Mouse (Mus musculus): ENCODE results near the gene Cracr2b. TPM values are rescaled to one million over a fixed set of nuclear protein-coding genes. Genes with fewer than 3 reads are reported as not detected.

Cracr2b gene
- polyA plus RNA-seq, 1 experiment: 5.1 TPM

DNA sequence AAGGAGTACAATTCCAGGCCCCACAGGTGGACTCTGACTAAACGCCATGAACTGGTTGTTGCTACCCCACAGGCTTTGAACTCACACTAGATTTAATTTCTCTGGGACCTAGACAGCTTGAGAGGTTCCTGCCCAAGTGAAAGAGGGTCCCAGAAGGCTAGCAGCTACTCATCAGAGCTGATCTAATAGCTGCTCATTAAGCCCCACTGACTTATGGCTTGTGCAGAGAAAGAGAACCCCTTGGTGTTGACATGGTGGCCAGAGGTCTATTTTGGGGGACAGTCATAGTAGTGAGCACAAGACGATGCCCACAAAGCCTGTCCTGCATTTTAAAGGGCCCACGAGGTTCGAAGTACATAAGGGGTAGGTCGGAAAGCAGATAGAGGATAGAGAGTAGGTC is 13.3 kb downstream of the Cracr2b start:
- no peak for DNase-seq (ENCODE audit: low read depth)
- TF ChIP-seq CTCF (IDR thresholded peaks at IDR 0.05; ENCODE audit: borderline replicate concordance, extremely low read depth, insufficient read depth, insufficient read length) (no peak), POLR2A (IDR thresholded peaks at IDR 0.05; ENCODE audit: borderline replicate concordance, extremely low read depth, insufficient read depth, insufficient read length, poor library complexity, severe bottlenecking) (no peak)

DNA sequence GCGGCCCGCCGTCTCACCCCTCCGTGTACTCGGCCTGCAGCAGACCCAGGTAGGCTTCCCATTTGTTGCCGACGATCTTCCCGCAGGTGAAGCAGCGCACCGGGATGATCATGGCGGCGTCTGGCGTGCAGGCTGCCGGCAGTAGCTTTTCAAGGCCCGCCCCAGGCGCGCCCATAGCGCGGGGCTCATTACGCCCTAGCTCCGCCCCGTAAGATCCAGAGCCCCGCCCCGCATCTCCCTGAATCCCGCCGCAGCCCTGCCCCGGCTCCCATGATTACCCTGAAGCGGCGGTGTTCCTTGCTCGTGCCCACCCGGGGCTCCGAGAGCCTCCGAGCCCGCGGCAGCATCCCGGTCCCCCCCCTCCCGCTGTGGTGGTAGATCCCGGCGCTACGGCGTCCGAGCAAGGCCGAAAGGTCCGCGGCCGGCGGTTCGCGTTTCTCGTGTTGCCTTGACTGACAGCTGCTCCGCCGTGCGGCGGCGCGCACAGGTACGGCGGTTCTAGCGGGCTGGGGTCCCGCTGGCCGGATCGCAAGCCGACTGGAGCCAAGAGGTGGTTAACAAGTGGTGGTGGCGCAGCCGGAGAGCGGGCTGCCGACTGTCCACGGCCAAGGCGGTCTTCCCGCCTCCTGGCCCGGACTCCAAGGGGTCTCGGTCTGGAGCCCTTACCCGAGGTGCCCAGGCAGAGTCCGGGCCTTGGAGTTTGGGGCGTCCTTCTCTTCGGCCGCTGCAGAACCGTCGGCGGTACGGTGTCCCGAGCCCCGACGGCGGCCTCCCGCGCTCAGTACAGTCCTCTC is 14.3 kb downstream of the Cracr2b start, which contains the start of the genes Polr2l and Tspan4:
Gene Polr2l (minus strand): TSS at position 122 of the 794 bp plus-strand sequence.
Gene Tspan4 (plus strand): TSS at position 230 of the 794 bp plus-strand sequence.
- TF ChIP-seq CTCF (IDR thresholded peaks at IDR 0.05; ENCODE audit: borderline replicate concordance, extremely low read depth, insufficient read depth, insufficient read length) (no peak), POLR2A (IDR thresholded peaks at IDR 0.05; ENCODE audit: borderline replicate concordance, extremely low read depth, insufficient read depth, insufficient read length, poor library complexity, severe bottlenecking) (no peak)
- peak; percentile 94 for DNase-seq (ENCODE audit: low read depth)

DNA sequence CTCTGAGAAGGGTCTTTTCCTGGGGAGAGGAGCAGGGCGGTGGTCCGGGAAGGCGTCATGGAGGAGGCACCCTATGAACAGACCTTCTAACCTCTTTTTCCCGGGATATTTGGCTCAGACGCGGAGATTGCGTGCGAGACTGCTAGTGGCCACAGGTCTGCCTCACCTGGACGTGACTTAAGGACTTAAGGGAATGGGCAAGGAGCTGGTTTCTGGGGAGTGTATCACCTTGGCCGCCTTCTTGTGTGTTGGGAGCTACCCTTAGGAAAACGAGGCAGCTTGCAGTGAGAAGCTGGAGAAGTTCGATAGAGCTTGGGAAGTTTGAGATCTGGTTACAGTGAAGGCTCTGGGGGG is 14.9 kb downstream of the Cracr2b start:
- no peak for DNase-seq (ENCODE audit: low read depth)
- no peak for TF ChIP-seq POLR2A (IDR thresholded peaks at IDR 0.05; ENCODE audit: borderline replicate concordance, extremely low read depth, insufficient read depth, insufficient read length, poor library complexity, severe bottlenecking)

DNA sequence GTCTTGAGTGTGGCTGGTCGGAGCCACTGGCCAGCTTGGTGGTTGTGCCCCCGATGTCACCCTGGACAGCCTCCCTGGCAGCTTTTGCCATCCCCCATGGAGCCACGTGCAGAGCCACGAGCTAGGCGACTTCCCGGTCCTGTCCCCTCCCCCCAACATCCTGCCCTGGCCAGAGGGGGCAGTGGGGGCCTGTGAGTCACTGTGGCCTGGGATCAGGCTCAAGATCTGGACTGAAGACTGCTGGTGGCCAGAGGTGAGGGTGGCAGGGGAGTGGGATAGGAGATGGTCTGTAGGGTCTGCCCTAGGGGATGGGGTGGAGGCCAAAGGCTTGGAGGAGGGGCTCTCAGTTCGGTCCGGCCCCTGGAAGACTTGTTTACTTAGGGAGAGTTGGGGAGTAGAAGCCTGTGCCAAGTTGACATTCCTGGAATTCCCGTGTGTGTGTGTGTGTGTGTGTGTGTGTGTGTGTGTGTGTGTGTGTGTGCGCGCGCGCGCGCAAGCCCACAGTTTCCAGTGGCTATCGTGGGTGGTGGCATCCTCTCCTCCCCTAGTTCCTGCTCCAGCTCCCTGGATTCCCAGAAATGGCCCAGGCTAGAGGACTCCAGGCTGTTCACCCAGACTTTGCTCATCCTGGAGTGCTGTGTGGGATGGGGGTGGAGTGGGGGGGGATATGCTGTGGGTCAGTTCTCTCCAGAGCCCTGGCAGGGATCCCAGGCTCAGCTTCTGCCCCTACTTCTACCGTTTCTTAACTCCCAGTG is 15.5 kb downstream of the Cracr2b start:
- TF ChIP-seq POLR2A (IDR thresholded peaks at IDR 0.05; ENCODE audit: borderline replicate concordance, extremely low read depth, insufficient read depth, insufficient read length, poor library complexity, severe bottlenecking) (no peak), CTCF (IDR thresholded peaks at IDR 0.05; ENCODE audit: borderline replicate concordance, extremely low read depth, insufficient read depth, insufficient read length) (no peak)
- DNase-seq (ENCODE audit: low read depth): peak; percentile 63

DNA sequence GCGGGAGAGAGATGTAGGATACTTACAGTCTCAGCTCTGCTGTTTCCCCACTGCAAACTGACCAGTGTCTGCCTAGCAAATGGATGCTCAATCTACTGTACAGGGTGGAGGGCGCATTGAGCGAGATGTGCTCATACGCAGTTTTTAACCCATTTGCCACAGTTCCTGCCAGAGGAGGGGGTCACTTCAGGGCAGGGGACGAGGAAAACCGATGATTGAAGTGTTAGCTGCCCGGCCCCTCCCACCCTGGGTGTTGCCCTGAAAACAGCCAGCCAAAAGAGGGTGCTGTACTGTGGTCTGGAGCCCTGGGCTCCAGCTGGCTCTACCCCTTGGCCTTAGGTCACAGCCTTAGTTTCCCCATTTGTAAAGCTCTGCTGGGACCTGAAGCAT is 16.1 kb downstream of the Cracr2b start:
- TF ChIP-seq CTCF (IDR thresholded peaks at IDR 0.05; ENCODE audit: borderline replicate concordance, extremely low read depth, insufficient read depth, insufficient read length): no peak
- TF ChIP-seq POLR2A (IDR thresholded peaks at IDR 0.05; ENCODE audit: borderline replicate concordance, extremely low read depth, insufficient read depth, insufficient read length, poor library complexity, severe bottlenecking): no peak
- DNase-seq (ENCODE audit: low read depth): no peak

DNA sequence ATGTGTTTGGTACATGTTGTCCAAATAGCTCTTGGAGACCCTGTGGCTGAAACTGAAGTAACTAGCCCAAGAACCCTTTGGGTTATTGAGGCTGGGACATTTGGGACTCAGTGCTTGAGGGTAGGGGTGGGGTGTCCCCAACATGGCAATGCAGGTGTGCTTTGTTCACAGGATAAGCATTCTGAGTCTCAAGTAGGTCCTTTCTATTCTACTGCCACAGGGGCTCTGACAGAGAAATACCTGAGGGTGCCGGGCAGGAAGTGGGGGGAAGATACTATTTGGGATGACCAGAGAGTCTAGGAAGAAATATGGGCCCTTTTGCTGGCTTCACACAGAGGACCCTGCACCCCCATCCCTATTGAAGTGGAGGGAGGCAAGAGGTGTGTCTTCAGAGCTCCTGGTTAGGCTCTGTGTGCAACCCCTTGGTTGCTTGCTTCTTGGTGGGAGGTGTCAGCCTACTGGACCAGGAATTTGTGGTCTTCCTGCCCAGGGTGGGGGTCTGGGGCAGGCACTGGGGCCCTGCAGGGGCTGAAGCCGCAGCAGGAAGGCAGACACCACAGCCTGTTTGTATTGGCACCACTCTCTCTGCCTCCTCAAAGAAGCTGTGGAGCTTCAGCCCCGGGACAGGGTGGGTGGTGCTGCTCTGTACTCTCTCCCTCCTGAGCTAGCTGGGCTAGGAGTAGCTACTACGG is 16.8 kb downstream of the Cracr2b start:
- no peak for TF ChIP-seq CTCF (IDR thresholded peaks at IDR 0.05; ENCODE audit: borderline replicate concordance, extremely low read depth, insufficient read depth, insufficient read length)
- TF ChIP-seq POLR2A (IDR thresholded peaks at IDR 0.05; ENCODE audit: borderline replicate concordance, extremely low read depth, insufficient read depth, insufficient read length, poor library complexity, severe bottlenecking): no peak
- no peak for DNase-seq (ENCODE audit: low read depth)

DNA sequence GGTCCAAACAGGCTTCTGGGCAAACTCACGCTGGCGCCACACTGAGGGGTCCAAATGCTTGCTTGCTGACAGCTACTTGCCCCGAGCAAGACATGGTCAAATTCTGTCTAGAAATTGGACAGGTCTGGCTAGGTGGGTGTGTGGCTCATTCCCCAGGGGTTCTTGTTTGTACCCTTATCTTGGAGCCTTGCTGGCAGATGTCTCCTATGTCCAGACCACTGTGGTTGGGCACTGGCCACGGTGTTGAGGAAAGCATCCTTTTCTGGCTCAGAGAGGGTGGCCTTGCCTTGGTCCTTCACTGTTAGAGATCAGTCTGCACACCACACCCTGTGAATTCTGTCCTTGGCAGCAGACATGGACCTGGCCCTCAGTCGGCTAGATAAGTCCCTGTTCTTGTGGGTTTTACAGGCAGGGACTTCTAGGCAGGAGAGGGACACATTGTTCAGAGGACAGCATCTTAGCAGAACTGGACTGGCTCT is 17.4 kb downstream of the Cracr2b start:
- no peak for TF ChIP-seq CTCF (IDR thresholded peaks at IDR 0.05; ENCODE audit: borderline replicate concordance, extremely low read depth, insufficient read depth, insufficient read length)
- no peak for TF ChIP-seq POLR2A (IDR thresholded peaks at IDR 0.05; ENCODE audit: borderline replicate concordance, extremely low read depth, insufficient read depth, insufficient read length, poor library complexity, severe bottlenecking)

DNA sequence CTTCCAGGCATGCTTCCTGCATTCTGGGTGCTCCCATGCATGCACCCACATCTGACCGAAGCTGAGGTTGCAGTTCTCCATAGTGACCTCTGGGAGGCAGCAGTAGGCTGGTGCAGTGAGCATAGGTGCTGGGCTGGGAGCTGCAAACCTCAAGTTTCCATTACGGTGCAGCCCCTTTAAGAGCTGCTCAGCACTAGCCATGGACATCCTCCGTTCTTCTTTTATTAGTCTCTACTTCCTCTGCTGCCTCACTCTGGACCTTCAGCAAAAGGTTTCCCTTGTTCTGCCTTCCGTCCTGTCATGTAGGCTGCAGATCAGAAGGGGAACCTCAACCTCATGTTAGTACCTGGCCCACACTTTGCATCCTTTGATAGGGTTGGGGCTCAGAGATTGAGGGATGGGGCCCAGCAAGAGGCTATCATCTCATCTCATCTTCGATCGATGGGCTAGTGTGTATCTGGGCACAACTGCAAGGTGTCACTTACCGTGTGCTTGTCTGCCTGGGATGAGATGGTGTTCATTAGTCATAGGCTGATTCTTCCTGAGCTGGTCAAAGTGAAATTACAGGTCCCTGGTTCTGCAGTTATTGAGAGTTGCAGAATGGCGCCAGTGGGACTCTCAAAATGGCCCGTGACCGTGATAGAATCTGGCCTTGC is 20.1 kb downstream of the Cracr2b start:
- TF ChIP-seq POLR2A (IDR thresholded peaks at IDR 0.05; ENCODE audit: borderline replicate concordance, extremely low read depth, insufficient read depth, insufficient read length, poor library complexity, severe bottlenecking): no peak
- TF ChIP-seq CTCF (IDR thresholded peaks at IDR 0.05; ENCODE audit: borderline replicate concordance, extremely low read depth, insufficient read depth, insufficient read length): peak; percentile 94
- peak; percentile 85 for DNase-seq (ENCODE audit: low read depth)

More for the DNA sequence above, 17.4 kb downstream of the Cracr2b start:
- DNase-seq (ENCODE audit: low read depth): no peak

DNA sequence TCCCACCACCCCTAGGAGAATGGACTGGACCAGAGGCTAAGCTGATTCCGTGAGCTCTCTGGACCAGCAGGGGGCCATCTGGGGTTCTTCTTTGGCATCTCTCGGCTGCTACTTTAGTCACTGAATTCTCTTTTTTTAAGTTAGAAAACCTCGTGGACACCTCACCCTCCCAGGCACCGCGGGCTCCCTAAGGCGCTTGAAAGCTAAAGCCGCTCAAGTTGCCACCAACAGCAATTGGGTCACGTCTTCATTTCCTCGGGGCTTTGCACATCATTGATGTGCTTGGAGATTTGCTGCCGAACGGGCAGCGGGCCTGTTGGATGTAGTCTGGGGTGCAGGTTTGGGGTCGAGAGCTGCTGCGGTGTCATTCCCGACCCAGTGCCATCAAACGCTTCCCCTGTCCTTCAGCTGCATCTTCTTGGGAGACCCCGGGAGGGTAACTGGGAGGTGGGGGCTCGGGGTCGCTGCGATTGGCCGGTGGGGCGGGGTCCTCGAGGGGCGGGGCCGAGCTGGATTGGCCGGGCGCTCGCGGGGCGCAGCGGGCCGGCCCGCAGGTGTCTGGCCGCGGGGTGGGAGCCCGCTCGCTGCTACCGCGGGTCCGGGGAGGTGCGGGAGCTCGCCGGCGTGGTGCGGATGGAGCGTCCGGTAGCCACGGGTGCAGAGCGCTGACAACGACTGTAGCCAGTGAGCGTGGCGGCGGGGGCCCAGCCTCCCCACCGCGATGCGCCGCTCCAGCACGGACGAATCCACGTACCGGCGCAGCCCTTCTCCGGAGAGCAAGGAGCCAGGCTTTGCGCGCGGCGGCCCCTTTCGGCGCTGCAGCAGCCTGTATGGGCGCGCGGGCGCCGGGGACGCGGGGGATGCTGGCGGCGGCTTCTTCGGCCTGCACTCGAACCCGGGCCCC is 20.9 kb downstream of the Cracr2b start:
- peak; percentile 71 for DNase-seq (ENCODE audit: low read depth)
- TF ChIP-seq POLR2A (IDR thresholded peaks at IDR 0.05; ENCODE audit: borderline replicate concordance, extremely low read depth, insufficient read depth, insufficient read length, poor library complexity, severe bottlenecking): no peak
- peak; percentile 41 for TF ChIP-seq CTCF (IDR thresholded peaks at IDR 0.05; ENCODE audit: borderline replicate concordance, extremely low read depth, insufficient read depth, insufficient read length)

DNA sequence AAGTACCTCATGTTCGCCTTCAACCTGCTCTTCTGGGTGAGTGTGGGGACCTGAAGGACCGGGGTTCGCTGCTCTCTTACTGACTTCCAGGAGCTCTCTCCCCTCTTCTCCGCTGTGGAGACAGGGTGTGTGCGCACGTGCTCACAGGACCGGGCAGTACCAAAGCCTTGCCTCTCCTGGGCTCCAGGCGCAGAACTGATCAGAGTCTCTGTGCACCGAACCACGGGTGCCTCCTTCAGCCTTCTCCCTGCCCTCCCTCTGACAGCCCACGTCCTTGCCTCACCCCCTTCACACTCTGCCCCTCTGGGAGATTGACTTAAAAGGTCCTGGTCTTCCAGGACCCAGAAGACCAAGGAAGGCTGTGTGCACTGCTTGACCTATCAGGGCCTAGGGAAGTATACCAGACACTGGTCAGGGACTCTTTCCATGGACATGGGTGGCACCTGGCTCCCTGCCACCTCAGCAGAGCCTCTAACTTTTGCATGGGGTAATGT is 21.7 kb downstream of the Cracr2b start:
- TF ChIP-seq POLR2A (IDR thresholded peaks at IDR 0.05; ENCODE audit: borderline replicate concordance, extremely low read depth, insufficient read depth, insufficient read length, poor library complexity, severe bottlenecking) (no peak), CTCF (IDR thresholded peaks at IDR 0.05; ENCODE audit: borderline replicate concordance, extremely low read depth, insufficient read depth, insufficient read length) (no peak)

More for the DNA sequence above, 21.7 kb downstream of the Cracr2b start:
- DNase-seq (ENCODE audit: low read depth): no peak

All from brain, embryonic 14.5 days (tissue).